Mouse (Mus musculus) heart, adult 2 months (tissue): ENCODE data around the gene Ints14.

Experiments used
- CTCF ChIP-seq: fragments of 200-600 bp; IDR thresholded peaks from 2 replicates; pipeline ENCODE4 v1.8.1; 2022; ENCODE audit warnings: antibody characterized with exemption, mild to moderate bottlenecking, moderate library complexity
- EP300 ChIP-seq: fragments of 200-500 bp; IDR thresholded peaks from 2 replicates; pipeline ENCODE4 v1.6.1; 2011; ENCODE audit warnings: low read depth, low read length, control low read depth; ENCODE audit not compliant: insufficient read depth
- POLR2A ChIP-seq: fragments of 200-500 bp; IDR thresholded peaks from 2 replicates; pipeline ENCODE4 v1.6.1; 2011; ENCODE audit warnings: mild to moderate bottlenecking, low read depth, low read length, control low read depth; ENCODE audit not compliant: insufficient read depth

GRCm38 (mm10) chr9:64918560-64918959, 42.1 kb upstream of the Ints14 start:
- TF ChIP-seq CTCF (no peak), POLR2A (no peak), EP300 (no peak)
